Mouse (Mus musculus): ENCODE data around the gene Rapgef1. TPM values are rescaled to one million over a fixed set of nuclear protein-coding genes. Genes with fewer than 3 reads are reported as not detected.
A peak's percentile ranks its signal among the peaks of the same experiment; 100 is the strongest.

Gene Rapgef1
- polyA plus RNA-seq (2014; fragmentation: Nextera tagmentation; extraction: Ambion mirVana) = 23.2 and 25.3 TPM in 2 replicates

- DNase-seq (peak; percentile 92), ATAC-seq (ENCODE audit: low FRiP score, low TSS enrichment) (peak; percentile 87)
- no peaks in the 10 kb centered on the region for H3K36me3 ChIP-seq (ENCODE audit: control insufficient read depth, insufficient read depth, low read length)
- H3K9me3 ChIP-seq (ENCODE audit: control insufficient read depth, low read length) = no peaks in the 10 kb centered on the region
- peak within 1 kb of the TSS; percentile 83 for H3K4me2 ChIP-seq (ENCODE audit: low read length)
- H3K9ac ChIP-seq (replicated peaks; ENCODE audit: low read length) = peak within 1 kb of the TSS; percentile 90
- H3K4me3 ChIP-seq (replicated peaks; ENCODE audit: low read depth, low read length) = peak within 1 kb of the TSS; percentile 81
- H3K4me1 ChIP-seq (ENCODE audit: control insufficient read depth, insufficient read depth, low read length) = peaks cover 16% of the 10 kb centered on the region
- under 1% methylated on average over 70 of the region's 101 CpGs for WGBS
- H3K27ac ChIP-seq (replicated peaks; ENCODE audit: low read depth, low read length) = peak within 1 kb of the TSS; percentile 92
- H3K27me3 ChIP-seq (ENCODE audit: control insufficient read depth, insufficient read depth, low read length) = no peaks in the 10 kb centered on the region
Observed at GRCm38 (mm10) chr2:29619484-29620300, at the start of gene Rapgef1. Gene Rapgef1 (plus strand): TSS chr2:29619720.

- no peaks in the 10 kb centered on the region for H3K27me3 ChIP-seq (ENCODE audit: control insufficient read depth, insufficient read depth, low read length)
- H3K9me3 ChIP-seq (ENCODE audit: control insufficient read depth, low read length) = no peaks in the 10 kb centered on the region
- no peak overlapping the region for H3K4me3 ChIP-seq (replicated peaks; ENCODE audit: low read depth, low read length)
- H3K9ac ChIP-seq (replicated peaks; ENCODE audit: low read length) = no peak overlapping the region
- no peaks in the 10 kb centered on the region for H3K36me3 ChIP-seq (ENCODE audit: control insufficient read depth, insufficient read depth, low read length)
- H3K27ac ChIP-seq (replicated peaks; ENCODE audit: low read depth, low read length) = peak overlapping the region; percentile 45
- peak; percentile 50 for DNase-seq
- ATAC-seq (ENCODE audit: low FRiP score, low TSS enrichment) = no peak
- H3K4me2 ChIP-seq (ENCODE audit: low read length) = no peak overlapping the region
- H3K4me1 ChIP-seq (ENCODE audit: control insufficient read depth, insufficient read depth, low read length) = peaks cover 33% of the 10 kb centered on the region
- WGBS = 60% methylated on average over 9 of the region's 9 CpGs
Observed at GRCm38 (mm10) chr2:29571921-29572700, 47.4 kb upstream of the Rapgef1 start.

- DNase-seq (peak; percentile 39), ATAC-seq (ENCODE audit: low FRiP score, low TSS enrichment) (no peak)
- Histone ChIP-seq H3K27ac (replicated peaks; ENCODE audit: low read depth, low read length) (0 out of 2 replicates have a peak overlapping the region, but pooled peaks have one; percentile 50), H3K9me3 (ENCODE audit: control insufficient read depth, low read length) (no peaks in the 10 kb centered on the region), H3K4me3 (replicated peaks; ENCODE audit: low read depth, low read length) (no peak overlapping the region), H3K36me3 (ENCODE audit: control insufficient read depth, insufficient read depth, low read length) (no peaks in the 10 kb centered on the region), H3K9ac (replicated peaks; ENCODE audit: low read length) (no peak overlapping the region), H3K4me2 (ENCODE audit: low read length) (no peak overlapping the region), H3K4me1 (ENCODE audit: control insufficient read depth, insufficient read depth, low read length) (peaks cover 33% of the 10 kb centered on the region), H3K27me3 (ENCODE audit: control insufficient read depth, insufficient read depth, low read length) (no peaks in the 10 kb centered on the region)
- 26% methylated on average over 5 of the region's 5 CpGs for WGBS
Observed at GRCm38 (mm10) chr2:29572811-29573427, 46.6 kb upstream of the Rapgef1 start.

- DNase-seq = peak; percentile 70
- ATAC-seq (ENCODE audit: low FRiP score, low TSS enrichment) = no peak
- WGBS = 8% methylated on average over 5 of the region's 5 CpGs
- Histone ChIP-seq H3K27me3 (ENCODE audit: control insufficient read depth, insufficient read depth, low read length) (no peaks in the 10 kb centered on the region), H3K4me3 (replicated peaks; ENCODE audit: low read depth, low read length) (no peak overlapping the region), H3K9ac (replicated peaks; ENCODE audit: low read length) (no peak overlapping the region), H3K4me1 (ENCODE audit: control insufficient read depth, insufficient read depth, low read length) (peaks cover 33% of the 10 kb centered on the region), H3K4me2 (ENCODE audit: low read length) (no peak overlapping the region), H3K27ac (replicated peaks; ENCODE audit: low read depth, low read length) (peak overlapping the region; percentile 33), H3K36me3 (ENCODE audit: control insufficient read depth, insufficient read depth, low read length) (no peaks in the 10 kb centered on the region), H3K9me3 (ENCODE audit: control insufficient read depth, low read length) (no peaks in the 10 kb centered on the region)
Observed at GRCm38 (mm10) chr2:29573591-29573990, 45.9 kb upstream of the Rapgef1 start.

GRCm38 (mm10) chr2:29574187-29574586 is 45.3 kb upstream of the Rapgef1 start:
- H3K4me1 ChIP-seq (ENCODE audit: control insufficient read depth, insufficient read depth, low read length) = peaks cover 33% of the 10 kb centered on the region
- WGBS = 4% methylated on average over 11 of the region's 11 CpGs

GRCm38 (mm10) chr2:29582415-29582814 is 37.1 kb upstream of the Rapgef1 start:
- peaks cover 17% of the 10 kb centered on the region; the same call in 1 of the 2 replicates for H3K4me1 ChIP-seq (ENCODE audit: control insufficient read depth, insufficient read depth, low read length)
- WGBS = 2% methylated on average over 7 of the region's 7 CpGs
- ATAC-seq (ENCODE audit: low FRiP score, low TSS enrichment) (no peak; the same call in 1 of the 2 replicates), DNase-seq (peak; percentile 88)
- H3K27me3 ChIP-seq (ENCODE audit: control insufficient read depth, insufficient read depth, low read length) = no peaks in the 10 kb centered on the region
- H3K9ac ChIP-seq (replicated peaks; ENCODE audit: low read length) = no peak overlapping the region
- no peak overlapping the region for H3K4me2 ChIP-seq (ENCODE audit: low read length)
- no peaks in the 10 kb centered on the region for H3K36me3 ChIP-seq (ENCODE audit: control insufficient read depth, insufficient read depth, low read length)
- H3K27ac ChIP-seq (replicated peaks; ENCODE audit: low read depth, low read length) = no peak overlapping the region
- no peaks in the 10 kb centered on the region for H3K9me3 ChIP-seq (ENCODE audit: control insufficient read depth, low read length)
- no peak overlapping the region for H3K4me3 ChIP-seq (replicated peaks; ENCODE audit: low read depth, low read length)

More at GRCm38 (mm10) chr2:29574187-29574586, 45.3 kb upstream of the Rapgef1 start:
- no peak overlapping the region for H3K9ac ChIP-seq (replicated peaks; ENCODE audit: low read length)
- no peak overlapping the region for H3K4me3 ChIP-seq (replicated peaks; ENCODE audit: low read depth, low read length)
- H3K27ac ChIP-seq (replicated peaks; ENCODE audit: low read depth, low read length) = peak overlapping the region; percentile 45
- no peak overlapping the region for H3K4me2 ChIP-seq (ENCODE audit: low read length)
- peak; percentile 38 for DNase-seq
- ATAC-seq (ENCODE audit: low FRiP score, low TSS enrichment) = no peak
- H3K9me3 ChIP-seq (ENCODE audit: control insufficient read depth, low read length) = no peaks in the 10 kb centered on the region
- H3K36me3 ChIP-seq (ENCODE audit: control insufficient read depth, insufficient read depth, low read length) = no peaks in the 10 kb centered on the region
- no peaks in the 10 kb centered on the region for H3K27me3 ChIP-seq (ENCODE audit: control insufficient read depth, insufficient read depth, low read length)

- 9% methylated on average over 8 of the region's 8 CpGs for WGBS
- ATAC-seq (ENCODE audit: low FRiP score, low TSS enrichment) (peak; percentile 72), DNase-seq (peak; percentile 77)
- Histone ChIP-seq H3K4me3 (replicated peaks; ENCODE audit: low read depth, low read length) (no peak overlapping the region), H3K9me3 (ENCODE audit: control insufficient read depth, low read length) (no peaks in the 10 kb centered on the region), H3K4me1 (ENCODE audit: control insufficient read depth, insufficient read depth, low read length) (peaks cover 17% of the 10 kb centered on the region; the same call in 1 of the 2 replicates), H3K36me3 (ENCODE audit: control insufficient read depth, insufficient read depth, low read length) (no peaks in the 10 kb centered on the region), H3K27me3 (ENCODE audit: control insufficient read depth, insufficient read depth, low read length) (no peaks in the 10 kb centered on the region), H3K4me2 (ENCODE audit: low read length) (peak overlapping the region; percentile 7; the same call in 1 of the 2 replicates), H3K27ac (replicated peaks; ENCODE audit: low read depth, low read length) (peak overlapping the region; percentile 71), H3K9ac (replicated peaks; ENCODE audit: low read length) (no peak overlapping the region)
Observed at GRCm38 (mm10) chr2:29586017-29586702, 33.4 kb upstream of the Rapgef1 start.

GRCm38 (mm10) chr2:29588006-29588405 is 31.5 kb upstream of the Rapgef1 start:
- DNase-seq (no peak), ATAC-seq (ENCODE audit: low FRiP score, low TSS enrichment) (no peak)
- no peaks in the 10 kb centered on the region for H3K27me3 ChIP-seq (ENCODE audit: control insufficient read depth, insufficient read depth, low read length)
- no peaks in the 10 kb centered on the region for H3K36me3 ChIP-seq (ENCODE audit: control insufficient read depth, insufficient read depth, low read length)
- no peak overlapping the region for H3K9ac ChIP-seq (replicated peaks; ENCODE audit: low read length)
- H3K27ac ChIP-seq (replicated peaks; ENCODE audit: low read depth, low read length) = no peak overlapping the region
- 66% methylated on average over 4 of the region's 4 CpGs for WGBS
- H3K4me1 ChIP-seq (ENCODE audit: control insufficient read depth, insufficient read depth, low read length) = peaks cover 17% of the 10 kb centered on the region; the same call in 1 of the 2 replicates
- H3K9me3 ChIP-seq (ENCODE audit: control insufficient read depth, low read length) = no peaks in the 10 kb centered on the region
- no peak overlapping the region for H3K4me2 ChIP-seq (ENCODE audit: low read length)
- no peak overlapping the region for H3K4me3 ChIP-seq (replicated peaks; ENCODE audit: low read depth, low read length)
